In genomic region chr9:96953443-96953842, GRCm38 (mm10) we compare ENCODE assay signal across 14 mouse cellular contexts.
DNase-seq lines count a peak whose midpoint lies in the region; ATAC-seq and TF ChIP-seq lines count a peak whose summit lies in the region.
"Had no signal": no experiment of that assay in that cellular context is flagged by ENCODE, and none has a peak within 500 bp of the region (broad histone marks: within the 10 kb centered on the region; RNA-seq: fewer than 3 reads in every experiment).

No protein-coding gene starts in this region.

- no peak for TF ChIP-seq POLR2A in thymus, adult 2 months (IDR thresholded peaks at IDR 0.05; ENCODE audit: control insufficient read depth, extremely low read depth, insufficient read depth, low read length, poor library complexity)

- H3K27me3 ChIP-seq in heart, embryonic 15.5 days: no peaks in the 10 kb centered on the region
- H3K27me3 ChIP-seq in thymus, adult 2 months (ENCODE audit: control insufficient read depth, insufficient read depth, low read length): no peaks in the 10 kb centered on the region
- no peaks in the 10 kb centered on the region for H3K27me3 ChIP-seq in stomach, postnatal 0 days (ENCODE audit: control insufficient read depth, insufficient read depth, low read length)
- H3K27me3 ChIP-seq: embryonic facial prominence, embryonic 13.5 days; forebrain, embryonic 13.5 days; neural tube, embryonic 12.5 days had no signal

- DNase-seq in heart, postnatal 25 days (ENCODE audit: low spot score): no peak
- peak; percentile 70 for DNase-seq in CD4-positive, CD25-positive, alpha-beta regulatory T cell, adult 2 months (ENCODE audit: low read depth, low spot score)
- DNase-seq in T-cell, adult 2 months (ENCODE audit: low spot score): peak; percentile 76
- DNase-seq in thymus, adult 2 months: peak; percentile 58
- no peak for DNase-seq in lung, postnatal 14 days
- DNase-seq in stomach, postnatal 0 days (ENCODE audit: low spot score): no peak
- DNase-seq: kidney, adult 9 months; lung, postnatal 4 days; midbrain, embryonic 14.5 days had no signal

- H3K4me1 ChIP-seq in heart, embryonic 15.5 days (replicated peaks): peaks cover 89% of the 10 kb centered on the region
- H3K4me1 ChIP-seq in thymus, adult 2 months (replicated peaks; ENCODE audit: control insufficient read depth, insufficient read depth, low read length): peaks cover 65% of the 10 kb centered on the region
- no peaks in the 10 kb centered on the region for H3K4me1 ChIP-seq in stomach, postnatal 0 days (replicated peaks; ENCODE audit: control insufficient read depth, insufficient read depth)

- no peak overlapping the region for H3K4me2 ChIP-seq in heart, embryonic 15.5 days
- H3K4me2 ChIP-seq in stomach, postnatal 0 days (replicated peaks; ENCODE audit: low read depth): no peak overlapping the region
- H3K4me2 ChIP-seq: embryonic facial prominence, embryonic 13.5 days; forebrain, embryonic 13.5 days; limb, embryonic 12.5 days; neural tube, embryonic 12.5 days had no signal

- H3K36me3 ChIP-seq in heart, embryonic 15.5 days: no peaks in the 10 kb centered on the region
- no peaks in the 10 kb centered on the region for H3K36me3 ChIP-seq in thymus, adult 2 months (ENCODE audit: control insufficient read depth, insufficient read depth, low read length)
- no peaks in the 10 kb centered on the region for H3K36me3 ChIP-seq in stomach, postnatal 0 days (ENCODE audit: control insufficient read depth, insufficient read depth, low read length)
- H3K36me3 ChIP-seq: embryonic facial prominence, embryonic 13.5 days; limb, embryonic 12.5 days had no signal

- intact Hi-C loops in heart, postnatal 25 days (cut with DNase I): no loop called here

- 60% methylated on average over 8 of the region's 8 CpGs for WGBS in heart, embryonic 15.5 days
- 20% methylated on average over 8 of the region's 8 CpGs for WGBS in thymus, adult 2 months
- WGBS in stomach, postnatal 0 days: 87% methylated on average over 8 of the region's 8 CpGs

- ATAC-seq in heart, embryonic 15.5 days (replicated peaks; ENCODE audit: insufficient number of reproducible peaks, insufficient read depth, low FRiP score, low read depth): no peak
- no peak for ATAC-seq in stomach, postnatal 0 days (ENCODE audit: low FRiP score, low TSS enrichment)
- ATAC-seq: forebrain, embryonic 13.5 days had no signal

- H3K9ac ChIP-seq in heart, embryonic 15.5 days: no peak overlapping the region
- H3K9ac ChIP-seq in stomach, postnatal 0 days (ENCODE audit: low read length): no peak overlapping the region
- H3K9ac ChIP-seq: embryonic facial prominence, embryonic 13.5 days; forebrain, embryonic 13.5 days; limb, embryonic 12.5 days; neural tube, embryonic 12.5 days had no signal

- peak overlapping the region; percentile 94 for H3K27ac ChIP-seq in heart, embryonic 15.5 days
- peak overlapping the region; percentile 53 for H3K27ac ChIP-seq in thymus, adult 2 months (ENCODE audit: control insufficient read depth, insufficient read depth, low read length)
- H3K27ac ChIP-seq in stomach, postnatal 0 days (replicated peaks): no peak overlapping the region
- H3K27ac ChIP-seq: embryonic facial prominence, embryonic 13.5 days; forebrain, embryonic 13.5 days; limb, embryonic 12.5 days; neural tube, embryonic 12.5 days had no signal

- H3K9me3 ChIP-seq in heart, embryonic 15.5 days (replicated peaks): no peaks in the 10 kb centered on the region
- no peaks in the 10 kb centered on the region for H3K9me3 ChIP-seq in stomach, postnatal 0 days (ENCODE audit: control insufficient read depth, low read length)
- H3K9me3 ChIP-seq: embryonic facial prominence, embryonic 13.5 days; forebrain, embryonic 13.5 days; limb, embryonic 12.5 days; neural tube, embryonic 12.5 days had no signal

- TF ChIP-seq EP300 in stomach, postnatal 0 days (optimal IDR thresholded peaks at IDR 0.05): no peak

- no peak for TF ChIP-seq CTCF in thymus, adult 2 months (IDR thresholded peaks at IDR 0.05; ENCODE audit: borderline replicate concordance, control insufficient read depth, extremely low read depth, insufficient read depth, low read length, poor library complexity)
- no peak for TF ChIP-seq CTCF in stomach, postnatal 0 days (IDR thresholded peaks at IDR 0.05; ENCODE audit: low read depth)

- H3K4me3 ChIP-seq in heart, embryonic 15.5 days: no peak overlapping the region
- H3K4me3 ChIP-seq in thymus, adult 2 months (ENCODE audit: control insufficient read depth, insufficient read depth, low read length): no peak overlapping the region
- no peak overlapping the region for H3K4me3 ChIP-seq in stomach, postnatal 0 days (ENCODE audit: low read depth, low read length)
- H3K4me3 ChIP-seq: embryonic facial prominence, embryonic 13.5 days; forebrain, embryonic 13.5 days; limb, embryonic 12.5 days; neural tube, embryonic 12.5 days had no signal

Comparison
In these comparisons a context has a peak if more than half of its experiments do, and no peak if none do; other contexts are left out.
1. DNase-seq: peak in CD4-positive, CD25-positive, alpha-beta regulatory T cell, adult 2 months (single experiment), T-cell, adult 2 months (single experiment) and thymus, adult 2 months (single experiment); none in heart, postnatal 25 days (single experiment), lung, postnatal 14 days (single experiment) and stomach, postnatal 0 days (single experiment).